In genomic region chr11:69071262-69071661, GRCm38 (mm10) we compare ENCODE assay signal across 8 mouse cellular contexts. TPM values are rescaled to one million over a fixed set of nuclear protein-coding genes. Genes with fewer than 3 reads are reported as not detected.
A peak's percentile ranks its signal among the peaks of the same experiment; 100 is the strongest.
DNase-seq lines count a peak whose midpoint lies in the region; ATAC-seq and TF ChIP-seq lines count a peak whose summit lies in the region.

No protein-coding gene starts in this region.

- H3K27me3 ChIP-seq in lung, postnatal 0 days (replicated peaks; ENCODE audit: insufficient read depth, low read length): no peaks in the 10 kb centered on the region
- H3K27me3 ChIP-seq in limb, embryonic 10.5 days (ENCODE audit: low read depth, poor library complexity, severe bottlenecking): no peaks in the 10 kb centered on the region

- WGBS in lung, postnatal 0 days: 23% methylated on average over 9 of the region's 9 CpGs
- whole genome bisulfite sequencing in limb, embryonic 10.5 days: 23% methylated on average over 9 of the region's 9 CpGs
- 12% methylated on average over 9 of the region's 9 CpGs for whole genome bisulfite sequencing in olfactory bulb, adult 2 months

- no peaks in the 10 kb centered on the region for H3K9me3 ChIP-seq in lung, postnatal 0 days (ENCODE audit: low read length)
- no peaks in the 10 kb centered on the region for H3K9me3 ChIP-seq in limb, embryonic 10.5 days (replicated peaks)

- DNase-seq in lung, postnatal 0 days (ENCODE audit: low spot score): no peak
- no peak for DNase-seq in lung, postnatal 36 days
- no peak for DNase-seq in limb, embryonic 10.5 days (ENCODE audit: low spot score)
- DNase-seq in urinary bladder, postnatal 25 days (ENCODE audit: low spot score): no peak
- DNase-seq in adrenal gland, adult 18-20 months (ENCODE audit: low spot score in 2 of 2): no peak
- no peak for DNase-seq in natural killer cell, adult 2 months (ENCODE audit: low spot score in 2 of 2)

- no peaks in the 10 kb centered on the region for H3K36me3 ChIP-seq in lung, postnatal 0 days (ENCODE audit: insufficient read depth, low read length)
- no peaks in the 10 kb centered on the region for H3K36me3 ChIP-seq in limb, embryonic 10.5 days

- peak overlapping the region; percentile 45 for H3K4me3 ChIP-seq in lung, postnatal 0 days (ENCODE audit: low read depth, low read length)
- H3K4me3 ChIP-seq in embryonic fibroblast, embryonic 13.5 days (ENCODE audit: insufficient read depth, low read length): peak overlapping the region; percentile 84
- peak overlapping the region; percentile 74 for H3K4me3 ChIP-seq in limb, embryonic 10.5 days
- peak overlapping the region; percentile 52 for H3K4me3 ChIP-seq in olfactory bulb, adult 2 months (ENCODE audit: insufficient read depth, low read depth, low read length)

- no peak for TF ChIP-seq EP300 in lung, postnatal 0 days (IDR thresholded peaks at IDR 0.05)

- H3K27ac ChIP-seq in lung, postnatal 0 days (ENCODE audit: low read length): peak overlapping the region; percentile 79
- H3K27ac ChIP-seq in embryonic fibroblast, embryonic 13.5 days (ENCODE audit: insufficient read depth, low read length): peak overlapping the region; percentile 34
- H3K27ac ChIP-seq in limb, embryonic 10.5 days: peak overlapping the region; percentile 91
- H3K27ac ChIP-seq in olfactory bulb, adult 2 months (ENCODE audit: insufficient read depth, low read depth, low read length): peak overlapping the region; percentile 53

- TF ChIP-seq POLR2A in embryonic fibroblast, embryonic 13.5 days (IDR thresholded peaks at IDR 0.05; ENCODE audit: low read depth, low read length): no peak
- no peak for TF ChIP-seq POLR2A in olfactory bulb, adult 2 months (IDR thresholded peaks at IDR 0.05; ENCODE audit: insufficient read depth, low read depth, low read length)

- peak overlapping the region; percentile 79 for H3K4me2 ChIP-seq in lung, postnatal 0 days (replicated peaks; ENCODE audit: low read depth, low read length)

- TF ChIP-seq CTCF in lung, postnatal 0 days (IDR thresholded peaks at IDR 0.05): no peak
- TF ChIP-seq CTCF in embryonic fibroblast, embryonic 13.5 days (IDR thresholded peaks at IDR 0.05; ENCODE audit: borderline replicate concordance, insufficient read depth, low read length): no peak
- no peak for TF ChIP-seq CTCF in olfactory bulb, adult 2 months (IDR thresholded peaks at IDR 0.05; ENCODE audit: insufficient read depth, low read depth, low read length)

- H3K4me1 ChIP-seq in lung, postnatal 0 days (ENCODE audit: insufficient read depth, low read depth, low read length): peaks cover 17% of the 10 kb centered on the region
- peaks cover 9% of the 10 kb centered on the region; the same call in 1 of the 2 replicates for H3K4me1 ChIP-seq in embryonic fibroblast, embryonic 13.5 days (ENCODE audit: control insufficient read depth, insufficient read depth, low read length)
- H3K4me1 ChIP-seq in limb, embryonic 10.5 days: peaks cover 50% of the 10 kb centered on the region
- peaks cover 28% of the 10 kb centered on the region for H3K4me1 ChIP-seq in olfactory bulb, adult 2 months (ENCODE audit: control insufficient read depth, insufficient read depth, low read length)

- no peak for ATAC-seq in lung, postnatal 0 days

- peak overlapping the region; percentile 19; the same call in 1 of the 2 replicates for H3K9ac ChIP-seq in lung, postnatal 0 days (replicated peaks; ENCODE audit: low read depth)

RNA-seq across cellular contexts. Expression of gene Tmem107, which starts 0.7 kb away (rescaled TPM):
- polyA plus RNA-seq in lung, postnatal 0 days (2015; fragmentation: Nextera tagmentation; extraction: Ambion mirVana): 62.9 and 70.0 TPM in 2 replicates
- polyA plus RNA-seq in embryonic fibroblast, embryonic 13.5 days (2011; ENCODE audit: insufficient read length, low read depth, missing spikeins): 14.0 and 17.6 TPM in 2 replicates
- polyA plus RNA-seq in limb, embryonic 10.5 days (2016; fragmentation: Nextera tagmentation; extraction: Ambion mirVana): 35.8 and 38.6 TPM in 2 replicates
- polyA plus RNA-seq in olfactory bulb, adult 2 months (2012; ENCODE audit: insufficient read depth, insufficient read length, low replicate concordance, missing spikeins): not detected in 2 replicates
- total RNA-seq in adrenal gland, adult 18-20 months (2021): 10 to 100 TPM in 1 of 2 experiments, 1 to 10 TPM in 1; 8.1 to 11.9 TPM

RNA-seq across cellular contexts. Expression of gene Borcs6, which starts 11.7 kb away (rescaled TPM):
- 20.1 and 21.9 TPM in 2 replicates for polyA plus RNA-seq in lung, postnatal 0 days (2015; fragmentation: Nextera tagmentation; extraction: Ambion mirVana)
- polyA plus RNA-seq in embryonic fibroblast, embryonic 13.5 days (2011; ENCODE audit: insufficient read length, low read depth, missing spikeins): 9.7 and 11.2 TPM in 2 replicates
- polyA plus RNA-seq in limb, embryonic 10.5 days (2016; fragmentation: Nextera tagmentation; extraction: Ambion mirVana): 5.3 and 6.0 TPM in 2 replicates
- not detected in 2 replicates for polyA plus RNA-seq in olfactory bulb, adult 2 months (2012; ENCODE audit: insufficient read depth, insufficient read length, low replicate concordance, missing spikeins)
- 10 to 100 TPM; 23.7 to 23.9 TPM for total RNA-seq in adrenal gland, adult 18-20 months (2021)

RNA-seq across cellular contexts. Expression of gene Vamp2, which starts 17.0 kb away (rescaled TPM):
- polyA plus RNA-seq in lung, postnatal 0 days (2015; fragmentation: Nextera tagmentation; extraction: Ambion mirVana): 45.0 and 50.6 TPM in 2 replicates
- 51.1 and 58.3 TPM in 2 replicates for polyA plus RNA-seq in embryonic fibroblast, embryonic 13.5 days (2011; ENCODE audit: insufficient read length, low read depth, missing spikeins)
- polyA plus RNA-seq in limb, embryonic 10.5 days (2016; fragmentation: Nextera tagmentation; extraction: Ambion mirVana): 51.1 and 72.1 TPM in 2 replicates
- 348 and 768 TPM in 2 replicates for polyA plus RNA-seq in olfactory bulb, adult 2 months (2012; ENCODE audit: insufficient read depth, insufficient read length, low replicate concordance, missing spikeins)
- 100 to 1,000 TPM; 106 to 137 TPM for total RNA-seq in adrenal gland, adult 18-20 months (2021)

RNA-seq across cellular contexts. Expression of gene Per1, which starts 23.8 kb away (rescaled TPM):
- polyA plus RNA-seq in lung, postnatal 0 days (2015; fragmentation: Nextera tagmentation; extraction: Ambion mirVana): 16.6 and 30.0 TPM in 2 replicates
- 23.1 and 30.9 TPM in 2 replicates for polyA plus RNA-seq in embryonic fibroblast, embryonic 13.5 days (2011; ENCODE audit: insufficient read length, low read depth, missing spikeins)
- polyA plus RNA-seq in limb, embryonic 10.5 days (2016; fragmentation: Nextera tagmentation; extraction: Ambion mirVana): 10.3 and 10.8 TPM in 2 replicates
- polyA plus RNA-seq in olfactory bulb, adult 2 months (2012; ENCODE audit: insufficient read depth, insufficient read length, low replicate concordance, missing spikeins): not detected in 2 replicates
- 10 to 100 TPM; 66.6 to 77.7 TPM for total RNA-seq in adrenal gland, adult 18-20 months (2021)

RNA-seq across cellular contexts. Expression of gene Aurkb, which starts 25.8 kb away (rescaled TPM):
- 6.5 and 9.1 TPM in 2 replicates for polyA plus RNA-seq in lung, postnatal 0 days (2015; fragmentation: Nextera tagmentation; extraction: Ambion mirVana)
- 31.5 and 44.0 TPM in 2 replicates for polyA plus RNA-seq in embryonic fibroblast, embryonic 13.5 days (2011; ENCODE audit: insufficient read length, low read depth, missing spikeins)
- polyA plus RNA-seq in limb, embryonic 10.5 days (2016; fragmentation: Nextera tagmentation; extraction: Ambion mirVana): 214 and 217 TPM in 2 replicates
- not detected in 2 replicates for polyA plus RNA-seq in olfactory bulb, adult 2 months (2012; ENCODE audit: insufficient read depth, insufficient read length, low replicate concordance, missing spikeins)
- total RNA-seq in adrenal gland, adult 18-20 months (2021): 1 to 10 TPM; 1.4 to 1.9 TPM

Comparison
In these comparisons a context has a peak if more than half of its experiments do, and no peak if none do; other contexts are left out.
1. H3K27ac ChIP-seq: peak in every context shown above with its lines; median percentile 91 in limb, embryonic 10.5 days; 79 in lung, postnatal 0 days; 53 in olfactory bulb, adult 2 months; 34 in embryonic fibroblast, embryonic 13.5 days.
2. RNA of gene Tmem107, which starts 0.7 kb away (polyA plus RNA-seq): 62.9 to 70.0 TPM in lung, postnatal 0 days, 35.8 to 38.6 TPM in limb, embryonic 10.5 days and 14.0 to 17.6 TPM in embryonic fibroblast, embryonic 13.5 days; not detected in olfactory bulb, adult 2 months; every median in the first group is over 10 times any median in the second.
3. Peak in every context shown above with its lines, with median percentiles within 50 percentile points of each other: H3K4me3 ChIP-seq.